Mouse (Mus musculus) ovary, postnatal 36 days (tissue): ENCODE data around the gene Hoxa6.

ENCODE experiments used
- DNase-seq: peaks from one replicate; pipeline ENCODE4 v3.0.0; 2022; ENCODE audit warnings: low spot score, mixed read lengths

Gene Hoxa6

DNA sequence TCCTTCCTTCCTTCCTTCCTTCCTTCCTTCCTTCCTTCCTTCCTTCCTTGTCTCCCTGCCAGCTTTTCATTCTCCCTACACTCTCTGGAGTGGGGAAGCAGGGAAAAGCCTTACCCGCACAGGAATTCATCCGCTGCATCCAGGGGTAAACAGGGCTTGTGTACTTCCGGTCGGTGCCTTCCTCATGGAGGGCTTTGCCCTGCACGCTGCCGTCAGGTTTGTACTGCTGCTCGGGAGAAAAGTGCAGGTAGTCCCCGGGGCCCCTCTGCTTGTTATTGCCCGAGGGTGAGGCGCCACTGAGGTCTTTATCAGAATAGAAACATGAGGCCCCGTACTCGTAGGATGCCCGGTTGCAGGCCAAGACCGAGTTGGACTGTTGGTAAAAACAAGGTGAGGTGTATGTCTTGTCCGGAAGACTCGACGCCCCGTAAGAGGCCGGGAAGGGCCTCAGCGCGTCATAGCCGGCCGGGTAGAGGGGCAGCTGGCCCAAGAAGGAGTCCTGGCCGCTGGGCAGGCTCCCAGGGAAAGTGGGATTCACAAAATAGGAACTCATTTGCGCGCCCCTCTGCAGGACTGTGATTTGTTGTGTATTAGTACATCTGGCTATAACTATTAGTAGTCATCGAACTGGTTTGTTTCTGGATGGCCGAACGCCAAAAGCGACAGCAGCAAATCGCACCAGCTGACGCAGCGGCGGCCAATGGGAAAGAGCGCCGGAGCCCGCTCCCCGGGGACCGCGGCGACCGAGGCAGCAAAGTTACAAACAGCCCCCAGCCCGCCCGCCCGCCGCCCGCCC is at the start of gene Hoxa6:
Gene Hoxa6, minus strand, starts transcription at position 651 of the 796 bp plus-strand sequence.
- no peak for DNase-seq

DNA sequence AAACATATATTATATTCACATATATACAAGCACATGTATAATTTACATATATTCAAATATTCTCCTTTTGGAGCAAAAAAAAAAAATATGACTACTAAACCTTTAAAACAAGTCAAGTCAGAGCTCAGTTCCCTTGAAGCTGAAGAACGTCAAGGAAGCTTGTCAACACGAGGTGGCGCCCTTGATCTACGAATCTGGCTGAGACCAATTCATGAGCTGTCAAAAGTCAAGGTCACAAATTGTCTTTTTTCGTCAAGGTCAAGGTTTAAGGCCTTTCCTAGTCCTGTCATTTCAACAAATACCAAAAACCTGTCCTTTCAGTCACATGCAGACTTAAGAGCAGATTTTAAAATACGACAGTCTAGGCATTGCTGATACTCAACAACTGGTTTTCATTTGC is 48.4 kb upstream of the Hoxa6 start:
- peak; percentile 63 for DNase-seq

DNA sequence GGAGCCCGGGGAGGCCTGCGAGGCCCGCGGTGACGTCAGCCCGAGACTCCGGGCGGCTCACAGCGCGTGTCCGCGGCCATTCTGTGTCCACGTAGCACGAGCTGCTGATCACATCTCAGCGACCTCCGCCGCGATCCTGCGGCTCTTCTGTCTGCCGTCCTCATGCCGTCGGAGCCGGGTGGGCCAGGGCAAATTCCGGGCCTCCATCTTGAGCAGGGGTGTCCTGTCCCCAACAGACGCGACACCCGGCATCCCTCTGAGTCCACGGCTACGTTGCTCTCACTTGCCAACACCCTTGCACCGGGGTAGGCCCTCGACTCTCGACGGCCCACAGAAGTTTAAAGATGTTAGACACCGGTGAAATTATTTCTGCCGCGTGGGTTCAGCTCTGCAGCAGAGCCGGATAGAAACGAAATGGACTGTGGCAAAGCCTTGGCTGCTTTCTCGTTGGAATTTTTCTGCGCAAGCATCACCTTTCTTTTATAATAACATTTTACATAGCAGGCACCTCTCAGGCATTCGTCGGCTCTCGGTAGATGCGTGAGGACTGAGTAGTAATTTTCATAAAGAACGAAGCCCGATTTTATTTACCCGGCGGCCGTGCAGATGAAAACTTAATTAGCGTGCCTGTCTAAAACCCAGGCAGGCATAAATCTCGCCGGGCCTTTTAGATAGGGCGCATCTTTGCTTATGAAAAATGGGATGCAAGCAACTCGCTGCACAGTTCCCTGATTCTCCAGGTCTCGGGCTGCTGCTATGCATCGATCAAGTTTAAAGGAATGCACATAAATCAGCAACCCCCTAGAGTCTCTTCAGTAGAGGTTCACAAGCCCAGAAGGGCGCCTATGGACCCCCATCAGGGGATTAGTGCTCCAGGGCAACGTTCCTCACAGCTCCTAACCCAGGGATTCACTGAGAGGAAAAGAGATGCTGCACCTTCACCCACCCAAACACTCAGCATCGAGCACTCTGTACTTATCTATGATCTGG is 45.3 kb upstream of the Hoxa6 start:
- no peak for DNase-seq

DNA sequence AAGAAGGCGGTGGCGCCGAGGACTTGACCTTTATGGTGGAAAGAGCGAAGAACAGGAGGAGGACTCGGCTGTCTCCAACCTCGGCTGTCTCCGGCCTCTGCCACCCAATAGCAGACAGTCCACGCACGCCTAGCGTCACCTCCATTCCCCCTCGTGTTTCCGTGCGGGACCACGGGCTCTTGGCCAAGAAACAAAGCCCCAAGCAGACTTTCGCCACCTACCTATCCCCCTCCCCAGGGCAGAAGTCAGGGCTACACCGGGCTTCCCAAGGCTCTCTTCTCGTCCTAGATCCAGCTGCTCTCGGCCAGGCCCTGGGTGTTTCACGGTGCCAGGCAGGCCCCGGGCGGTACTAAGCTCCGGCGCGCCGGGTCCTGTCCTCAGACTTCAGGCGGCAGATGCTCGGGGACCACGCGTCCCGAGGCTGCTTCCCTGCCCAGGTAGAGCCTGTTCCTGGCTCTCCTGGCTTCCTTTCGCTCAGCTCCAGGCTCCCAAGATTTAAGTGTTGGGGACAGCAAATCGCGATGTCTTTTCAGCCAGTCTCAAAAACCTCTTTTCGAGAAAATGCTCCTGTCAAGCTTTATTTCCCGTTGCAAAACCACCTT is 44.4 kb upstream of the Hoxa6 start:
- no peak for DNase-seq

DNA sequence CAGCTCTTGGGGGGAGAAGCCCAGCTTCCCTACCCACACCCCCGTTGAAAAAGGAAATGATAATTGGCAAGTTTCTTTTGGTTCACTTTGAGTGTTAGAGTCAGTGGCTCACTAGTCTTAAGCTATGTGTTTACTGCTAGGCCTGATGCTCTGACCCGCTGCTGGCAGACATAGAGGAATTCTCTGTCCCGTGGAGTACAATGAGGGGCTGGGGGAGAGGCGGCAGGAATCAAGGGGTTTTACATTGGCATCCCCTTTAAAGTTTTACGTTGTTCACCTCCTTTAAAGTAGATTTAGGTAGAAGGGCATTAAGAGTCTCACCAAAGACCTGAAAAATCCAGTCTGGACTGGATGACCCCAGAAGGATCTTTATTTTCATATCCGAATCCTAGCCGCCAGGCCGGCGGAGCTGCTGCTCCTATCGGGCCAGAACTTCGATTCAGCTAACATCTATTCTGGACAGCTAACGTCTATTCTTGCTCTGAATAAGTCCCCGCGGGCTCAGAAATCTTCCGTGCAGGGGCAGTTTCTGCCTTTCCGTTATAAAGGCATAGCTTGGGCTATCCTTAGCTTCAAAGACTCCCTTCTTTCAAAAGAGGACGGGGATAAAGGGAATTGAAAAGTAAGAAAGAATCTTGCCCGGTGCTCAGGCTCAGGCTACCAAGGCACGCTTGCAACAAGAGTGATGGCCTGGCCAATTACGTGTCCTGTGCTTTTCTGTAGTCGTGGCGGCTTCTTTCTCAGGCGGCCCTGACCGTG is 43.7 kb upstream of the Hoxa6 start:
- DNase-seq: no peak

DNA sequence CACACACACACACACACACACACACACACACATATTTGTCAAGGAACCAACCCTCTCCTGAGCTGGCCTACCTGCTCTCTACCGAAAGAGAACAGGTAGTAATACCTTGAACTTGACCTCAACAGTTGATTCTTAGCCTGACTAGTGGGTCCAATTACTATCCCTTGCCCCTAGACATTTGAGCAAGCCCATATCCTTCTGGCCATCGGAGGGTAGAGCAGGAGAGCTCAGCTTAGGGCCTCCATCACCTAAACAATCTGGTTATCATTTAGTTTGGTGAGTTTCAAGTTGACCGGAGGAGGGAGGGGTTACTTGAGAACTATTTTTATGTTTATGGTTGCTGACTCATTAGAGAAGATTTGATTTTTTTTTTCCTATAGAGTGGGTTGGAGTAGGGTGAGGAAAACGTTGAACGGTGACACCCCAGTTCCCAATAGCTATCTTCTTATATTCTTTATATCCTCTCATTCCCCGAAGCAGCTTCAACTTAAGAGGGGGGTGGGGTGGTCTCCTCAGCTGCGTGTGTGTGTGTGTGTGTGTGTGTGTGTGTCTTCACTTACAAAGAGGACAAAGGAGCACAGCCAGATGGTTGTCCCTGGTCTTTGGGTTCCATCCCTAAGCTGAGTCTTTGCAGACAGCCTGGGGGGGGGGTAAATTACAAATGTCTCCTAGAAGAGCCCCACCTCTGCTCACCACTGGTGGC is 42.8 kb upstream of the Hoxa6 start:
- no peak for DNase-seq

DNA sequence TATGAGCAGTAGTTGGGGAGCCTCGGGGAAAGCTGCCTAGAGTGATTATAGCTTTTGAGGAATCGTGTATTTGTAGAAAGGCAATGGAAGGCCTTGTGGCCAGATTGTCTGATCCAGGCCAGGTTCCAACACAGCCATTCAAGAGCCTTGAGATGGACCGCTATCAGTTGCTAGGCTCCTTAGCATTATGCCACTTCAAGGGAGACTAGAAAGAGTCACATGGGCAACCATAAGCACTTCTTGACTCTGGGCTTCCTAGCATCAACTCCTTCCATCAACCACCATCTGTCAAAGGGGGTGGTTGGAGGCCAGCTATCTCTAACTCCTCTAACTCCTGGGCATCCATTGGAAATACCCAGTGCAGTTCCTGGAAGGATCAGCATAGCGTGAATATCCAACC is 41.3 kb upstream of the Hoxa6 start:
- DNase-seq: no peak

DNA sequence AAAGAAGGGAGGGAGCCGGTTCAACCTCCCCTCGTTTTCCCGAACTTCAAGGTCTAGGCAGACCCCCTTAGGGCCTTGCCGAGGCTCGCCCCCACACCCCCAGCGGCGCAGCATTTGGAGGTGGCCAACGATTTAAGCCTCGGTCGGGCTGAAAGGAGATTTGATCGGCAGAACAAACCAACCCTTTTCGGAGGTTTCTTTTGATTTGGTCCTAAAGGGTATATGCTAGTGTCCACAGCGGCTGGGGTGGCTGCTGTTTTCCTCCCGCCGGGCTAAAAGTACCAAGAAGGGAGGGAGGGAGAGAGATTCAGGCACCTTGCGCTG is 40.9 kb upstream of the Hoxa6 start:
- DNase-seq: no peak

DNA sequence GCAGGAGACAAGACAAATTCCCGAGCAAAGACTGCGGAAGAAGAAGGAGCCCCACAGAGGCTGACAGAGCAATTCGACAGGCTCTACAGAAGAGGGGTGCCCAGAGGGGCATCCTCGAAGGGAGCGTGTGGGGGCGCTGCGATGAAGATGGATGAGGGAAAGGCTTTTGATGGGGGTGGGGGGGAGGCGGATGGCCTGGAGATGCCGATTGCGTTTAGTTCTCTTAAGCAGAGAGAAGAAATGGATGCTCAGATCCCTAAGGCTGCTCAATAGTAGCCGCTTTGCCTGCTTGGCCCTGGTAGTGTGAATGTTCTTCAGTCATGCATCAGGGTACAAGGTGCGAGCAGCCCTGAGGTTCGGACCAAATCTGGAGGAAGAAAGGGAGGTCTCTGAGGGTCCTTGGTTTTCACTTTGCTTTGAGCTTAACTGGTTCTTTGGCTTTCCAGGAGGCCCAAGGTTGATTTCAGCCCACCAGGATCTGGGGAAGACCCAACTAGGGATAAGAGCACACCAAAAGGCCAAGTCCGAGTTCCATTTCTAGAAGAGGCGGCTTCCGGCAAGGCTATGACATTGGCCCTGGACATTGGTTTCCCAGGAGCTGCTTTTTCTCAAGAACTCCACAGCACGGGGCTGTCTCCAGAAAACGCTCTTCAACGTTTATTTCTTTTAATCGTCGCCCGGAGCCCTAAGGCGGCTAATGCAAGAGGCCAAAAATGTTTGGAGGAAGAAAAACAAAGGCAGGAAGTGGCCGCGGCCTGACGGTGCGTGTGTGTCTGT is 40.3 kb upstream of the Hoxa6 start:
- no peak for DNase-seq

DNA sequence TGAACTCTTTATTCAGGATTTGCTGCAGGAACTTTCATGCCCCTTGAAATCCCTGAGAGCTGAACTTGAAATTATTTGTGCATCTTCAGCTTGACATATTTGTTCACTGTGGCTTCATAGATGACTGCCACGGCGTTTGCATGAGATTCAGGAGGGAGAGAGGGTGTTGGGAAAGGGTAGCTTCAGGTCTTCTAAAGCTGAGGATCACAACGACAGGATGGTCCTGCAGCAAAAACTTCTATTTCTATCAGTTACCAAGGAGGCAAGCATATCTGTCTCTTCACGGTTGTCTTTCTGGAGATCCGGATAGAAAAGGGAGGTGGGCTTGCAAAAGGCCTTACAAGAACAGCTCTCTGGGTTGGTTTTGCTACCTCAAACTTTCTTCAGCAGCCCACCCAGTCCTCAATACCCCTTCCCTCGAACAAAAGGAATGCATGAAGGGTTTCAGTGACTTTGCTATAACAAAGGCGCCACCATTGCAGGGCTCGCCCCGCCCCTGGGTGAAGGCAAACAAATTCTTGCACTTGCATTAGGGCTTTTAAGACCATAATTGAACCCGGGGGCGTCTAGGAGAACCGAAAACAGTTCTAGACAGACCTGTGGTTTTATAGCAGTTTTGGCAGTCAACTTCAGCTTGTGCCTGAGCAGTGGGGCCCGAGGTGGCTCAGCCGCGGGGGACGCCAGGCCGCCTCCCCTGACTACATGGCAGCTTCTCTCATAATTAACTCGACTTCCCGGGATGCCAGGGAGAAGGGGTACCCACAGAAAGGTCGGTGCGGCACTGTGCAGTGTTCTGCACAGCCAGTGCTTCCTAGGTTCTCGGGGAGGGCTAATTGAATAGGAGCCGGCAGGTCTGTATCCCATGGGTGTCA is 39.5 kb upstream of the Hoxa6 start:
- no peak for DNase-seq

DNA sequence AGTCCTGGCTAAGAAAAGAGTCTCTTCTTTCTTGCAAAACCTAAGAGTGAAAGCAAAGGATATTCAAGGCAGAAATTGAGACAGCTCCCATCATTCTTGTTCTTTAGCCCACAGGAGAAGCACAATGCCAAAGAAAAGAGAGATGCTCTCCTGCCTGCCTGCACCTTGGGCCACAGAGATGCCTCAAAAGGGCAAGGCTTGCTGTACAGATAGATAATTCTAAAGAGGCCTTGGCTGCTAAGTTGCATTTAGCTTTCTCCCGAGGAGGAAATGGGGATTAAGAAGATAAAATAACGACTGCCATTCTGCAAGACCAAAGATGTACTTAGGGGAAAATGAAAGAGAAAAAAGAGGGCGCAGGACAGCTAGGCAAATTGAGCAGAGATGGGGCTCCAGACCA is 38.4 kb upstream of the Hoxa6 start:
- DNase-seq: no peak

DNA sequence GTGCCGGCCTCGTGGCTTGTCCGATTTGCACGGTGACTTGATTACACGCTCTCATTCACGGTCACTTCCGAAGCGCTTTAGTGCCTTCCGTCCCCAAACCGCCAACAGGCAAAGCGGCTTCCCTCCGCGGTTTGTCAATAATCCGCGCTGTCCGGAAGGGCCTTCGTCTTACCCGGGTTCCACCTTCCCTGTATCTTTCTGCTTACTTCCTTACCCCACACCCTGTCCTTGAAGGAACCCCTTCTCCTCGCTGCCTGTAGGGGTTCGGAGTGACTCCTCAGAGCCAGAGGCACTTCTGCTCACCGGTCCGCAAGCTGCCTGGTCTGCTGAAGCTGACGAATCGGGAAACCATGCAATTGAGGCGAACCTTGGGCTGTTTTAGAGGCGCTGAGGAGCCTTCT is 37.9 kb upstream of the Hoxa6 start:
- no peak for DNase-seq

DNA sequence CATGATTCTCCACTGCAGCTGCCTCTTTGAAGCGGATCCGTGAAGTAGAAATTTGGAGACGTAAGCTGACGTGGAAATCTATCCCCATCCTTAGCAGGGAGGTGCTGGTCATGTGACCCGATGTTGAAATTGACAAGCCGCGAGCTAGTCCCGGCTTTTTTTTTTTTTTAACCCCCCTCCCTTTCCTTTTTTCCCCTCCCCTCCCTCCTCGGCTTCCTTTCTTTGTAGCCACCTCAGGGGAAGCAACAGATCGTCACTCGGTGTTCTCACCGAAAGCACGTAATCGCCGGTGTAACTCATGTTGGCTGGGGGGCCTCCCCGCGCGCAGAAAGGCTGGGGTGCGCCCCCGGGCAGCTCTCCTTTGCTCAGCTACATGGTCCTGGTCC is 37.2 kb upstream of the Hoxa6 start, which contains the start of gene Hoxa11:
Gene Hoxa11, minus strand, starts transcription at position 54 of the 386 bp plus-strand sequence.
- no peak for DNase-seq

DNA sequence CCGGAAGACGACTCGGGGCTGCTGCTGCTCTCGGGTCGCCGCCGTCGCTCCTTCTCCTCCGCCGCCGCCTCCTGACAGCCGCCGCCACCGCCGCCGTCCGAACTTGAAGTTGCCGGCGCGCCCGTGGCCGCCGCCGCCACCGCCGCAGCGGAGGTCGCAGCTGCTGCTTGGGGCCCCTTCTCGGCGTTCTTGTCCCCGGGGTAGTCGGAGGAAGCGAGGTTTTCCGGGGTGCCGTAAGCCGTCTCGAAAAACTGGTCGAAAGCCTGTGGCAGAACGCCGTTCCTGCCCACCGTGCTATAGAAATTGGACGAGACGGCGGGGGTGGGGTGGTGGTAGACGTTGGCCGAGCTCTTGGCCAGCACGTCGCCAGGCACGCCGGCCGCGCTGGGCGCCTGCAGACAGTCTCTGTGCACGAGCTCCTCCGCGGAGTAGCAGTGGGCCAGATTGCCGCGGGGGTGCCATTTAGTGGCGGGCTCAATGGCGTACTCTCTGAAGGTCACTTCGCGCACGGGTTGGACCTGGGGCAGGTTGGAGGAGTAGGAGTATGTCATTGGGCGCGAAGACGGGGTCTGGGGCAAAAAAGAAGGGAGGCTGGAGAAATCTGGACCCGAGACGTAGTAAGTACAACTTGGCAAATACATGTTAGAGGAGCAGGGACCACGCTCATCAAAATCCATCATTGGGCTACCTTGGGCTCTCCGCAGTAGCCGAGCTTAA is 36.7 kb upstream of the Hoxa6 start:
- no peak for DNase-seq

DNA sequence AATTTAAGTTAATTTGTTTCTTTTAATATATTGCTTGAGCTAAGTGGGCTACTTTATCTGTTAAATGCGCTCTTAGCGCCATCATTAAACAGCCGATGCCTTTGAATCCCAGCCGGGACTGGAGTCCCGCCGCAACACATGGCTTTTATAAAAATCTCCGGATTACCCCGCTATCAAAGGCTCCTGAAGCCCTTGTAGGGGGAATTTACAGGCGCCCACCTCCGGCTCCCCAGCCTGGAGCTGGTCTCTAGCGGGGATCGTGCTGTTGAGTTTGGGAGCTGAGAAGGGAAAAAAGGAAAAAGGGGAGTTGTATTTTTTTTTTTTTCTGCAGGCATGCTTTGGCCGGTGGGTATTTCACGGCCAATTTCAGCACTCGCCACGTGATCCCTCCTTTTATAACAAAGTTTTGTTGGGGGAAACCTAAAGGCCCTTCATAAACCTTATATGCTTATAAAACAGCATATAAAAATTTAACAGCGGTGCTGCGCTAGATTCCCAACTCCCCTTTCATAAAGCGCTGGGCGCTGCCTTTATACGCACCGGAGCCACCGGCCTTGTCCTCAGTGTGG is 36.0 kb upstream of the Hoxa6 start:
- no peak for DNase-seq

DNA sequence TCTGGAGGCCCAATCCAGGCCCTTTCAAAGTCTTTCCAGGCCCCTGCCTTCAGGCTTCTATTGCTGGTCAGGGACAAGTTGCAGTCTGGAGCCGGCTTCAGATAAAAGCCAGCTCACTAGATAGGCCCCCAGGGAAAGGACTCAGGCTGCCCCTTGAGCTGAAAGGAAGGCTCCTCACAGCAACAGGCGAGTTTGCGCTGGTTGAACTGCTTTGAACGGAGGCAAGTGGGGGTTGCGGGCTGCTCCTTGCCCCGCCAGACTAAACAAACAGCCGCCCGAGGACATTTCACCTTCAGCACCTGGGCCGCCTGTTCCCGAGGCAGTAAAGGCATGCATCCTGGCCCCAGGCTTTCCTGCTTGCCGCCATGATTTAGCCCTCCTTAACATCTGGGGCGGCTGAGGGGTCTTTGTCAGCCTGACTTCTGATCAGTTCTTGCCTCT is 35.2 kb upstream of the Hoxa6 start:
- DNase-seq: no peak

DNA sequence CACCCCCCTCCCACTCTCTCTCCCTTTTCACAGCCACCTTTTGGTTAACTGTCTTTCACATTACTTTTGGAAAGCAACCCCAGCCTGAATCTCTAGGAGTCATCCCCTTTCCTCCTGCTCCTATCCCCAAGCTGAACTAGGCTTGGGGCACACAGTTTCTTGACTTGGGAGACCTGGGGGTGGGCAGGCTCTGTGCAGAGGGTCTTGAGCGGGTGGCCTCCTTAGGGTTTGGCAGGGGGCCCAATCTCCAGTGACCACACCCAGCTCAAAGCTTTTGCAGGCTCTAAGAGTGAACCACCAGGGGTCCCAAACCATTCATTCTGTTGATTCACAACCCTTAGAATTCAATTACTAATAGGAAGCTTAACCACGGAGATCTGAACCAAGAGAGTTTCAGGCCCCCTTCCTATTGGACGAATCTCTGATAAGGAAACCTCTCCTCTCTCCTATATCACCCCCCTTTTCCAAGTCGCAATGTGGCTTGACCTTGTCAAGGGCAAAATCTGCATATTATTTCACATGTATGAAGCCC is 34.3 kb upstream of the Hoxa6 start:
- no peak for DNase-seq

DNA sequence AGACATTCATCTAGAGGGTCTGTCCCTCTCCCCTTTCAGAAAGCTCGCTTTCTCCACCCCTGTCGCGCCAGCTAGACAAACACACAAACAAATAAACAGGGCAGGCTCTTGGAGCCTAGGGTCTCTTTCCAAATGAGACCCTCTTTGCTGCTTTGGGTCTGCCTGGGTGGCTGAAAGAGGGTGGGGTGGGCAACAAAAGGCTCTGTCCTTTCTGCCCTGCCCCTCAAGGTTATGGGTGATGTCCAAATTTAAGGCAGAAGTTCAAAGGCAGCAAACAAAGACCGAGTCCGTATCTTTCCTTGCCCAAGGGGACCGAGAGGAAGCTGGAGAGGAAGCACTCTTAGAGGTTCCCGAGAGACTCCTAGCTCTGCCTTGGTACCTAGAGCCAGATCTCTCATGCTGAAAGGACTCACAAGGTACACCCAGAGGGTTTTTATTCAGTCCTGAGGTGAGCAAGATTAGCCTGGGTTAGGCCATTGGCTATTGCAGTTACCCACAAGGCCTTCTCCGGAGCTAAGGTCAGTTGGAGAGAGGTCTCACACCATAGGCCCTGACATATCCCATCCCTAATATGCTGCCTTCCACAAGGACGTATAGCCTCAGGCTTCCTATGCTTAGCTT is 32.6 kb upstream of the Hoxa6 start:
- DNase-seq: no peak
